ENCODE assay signal across 9 mouse cellular contexts in genomic region chr14:105896791-105897568, GRCm38 (mm10). TPM values are rescaled to one million over a fixed set of nuclear protein-coding genes. Genes with fewer than 3 reads are reported as not detected.
A peak's percentile ranks its signal among the peaks of the same experiment; 100 is the strongest.
DNase-seq lines count a peak whose midpoint lies in the region; ATAC-seq and TF ChIP-seq lines count a peak whose summit lies in the region.
"Had no signal": no experiment of that assay in that cellular context is flagged by ENCODE, and none has a peak within 500 bp of the region (broad histone marks: within the 10 kb centered on the region; RNA-seq: fewer than 3 reads in every experiment).

Spry2 (minus strand) TSS chr14:105896819.

- peak within 1 kb of the TSS; percentile 77 for H3K4me3 ChIP-seq in bone marrow, adult 2 months (replicated peaks; ENCODE audit: control insufficient read depth, low read depth, low read length)
- peak within 1 kb of the TSS; percentile 80 for H3K4me3 ChIP-seq in embryonic facial prominence, embryonic 15.5 days (replicated peaks)
- H3K4me3 ChIP-seq in heart, embryonic 11.5 days (ENCODE audit: low read depth, low read length): peak within 1 kb of the TSS; percentile 91
- H3K4me3 ChIP-seq in kidney, postnatal 0 days (replicated peaks; ENCODE audit: low read depth, low read length): peak within 1 kb of the TSS; percentile 97
- H3K4me3 ChIP-seq in liver, adult 2 months (ENCODE audit: insufficient read depth, low read depth, low read length): peak within 1 kb of the TSS; percentile 70
- H3K4me3 ChIP-seq in myocyte: peak within 1 kb of the TSS; percentile 97
- peak within 1 kb of the TSS; percentile 81 for H3K4me3 ChIP-seq in stomach, embryonic 14.5 days (ENCODE audit: low read depth, low read length)

- peak within 1 kb of the TSS; percentile 88 for H3K9ac ChIP-seq in embryonic facial prominence, embryonic 15.5 days
- H3K9ac ChIP-seq in heart, embryonic 11.5 days (ENCODE audit: low read depth, low read length): peak within 1 kb of the TSS; percentile 96
- peak within 1 kb of the TSS; percentile 96 for H3K9ac ChIP-seq in kidney, postnatal 0 days (ENCODE audit: low read depth, low read length)
- peak within 1 kb of the TSS; percentile 57 for H3K9ac ChIP-seq in liver, adult 2 months (ENCODE audit: low read depth, low read length)
- peak within 1 kb of the TSS; percentile 90 for H3K9ac ChIP-seq in stomach, embryonic 14.5 days (replicated peaks; ENCODE audit: low read depth, low read length)

- peak; percentile 95 for ATAC-seq in embryonic facial prominence, embryonic 15.5 days (ENCODE audit: insufficient number of reproducible peaks, low FRiP score, low TSS enrichment, low read depth)
- peak; percentile 87 for ATAC-seq in heart, embryonic 11.5 days (replicated peaks; ENCODE audit: insufficient number of reproducible peaks, low FRiP score, low TSS enrichment)
- peak; percentile 92 for ATAC-seq in kidney, postnatal 0 days (replicated peaks; ENCODE audit: low FRiP score, low read depth)
- ATAC-seq in stomach, embryonic 14.5 days (ENCODE audit: insufficient number of reproducible peaks, insufficient read depth, low FRiP score, low read depth): peak; percentile 93

- WGBS in bone marrow, adult 2 months: under 1% methylated on average over 73 of the region's 89 CpGs
- under 1% methylated on average over 72 of the region's 89 CpGs for WGBS in embryonic facial prominence, embryonic 15.5 days
- WGBS in heart, embryonic 11.5 days (ENCODE audit: insufficient replicate concordance): under 1% methylated on average over 63 of the region's 89 CpGs
- under 1% methylated on average over 71 of the region's 89 CpGs for WGBS in kidney, postnatal 0 days
- under 1% methylated on average over 74 of the region's 89 CpGs for WGBS in liver, adult 2 months
- WGBS in stomach, embryonic 14.5 days: under 1% methylated on average over 66 of the region's 89 CpGs

- TF ChIP-seq POLR2A in bone marrow, adult 2 months (IDR thresholded peaks at IDR 0.05; ENCODE audit: borderline replicate concordance, control insufficient read depth, low read depth, low read length): peak; percentile 58; the same call in 1 of the 2 replicates
- 0 out of 2 replicates have a peak, but pooled peaks have one; percentile 17 for TF ChIP-seq POLR2A in liver, adult 2 months (IDR thresholded peaks at IDR 0.05; ENCODE audit: extremely low read depth, insufficient read depth, low read length)
- peak; percentile 85 for TF ChIP-seq POLR2A in myocyte (IDR thresholded peaks at IDR 0.05; ENCODE audit: insufficient read length, low read depth)

- TF ChIP-seq CTCF in bone marrow, adult 2 months (IDR thresholded peaks at IDR 0.05; ENCODE audit: control insufficient read depth, insufficient read depth, low read length): no peak
- TF ChIP-seq CTCF in kidney, postnatal 0 days (IDR thresholded peaks at IDR 0.05; ENCODE audit: low read depth): 0 out of 2 replicates have a peak, but pooled peaks have one; percentile 18
- no peak for TF ChIP-seq CTCF in liver, adult 2 months (IDR thresholded peaks at IDR 0.05; ENCODE audit: low read depth, low read length)

- H3K27ac ChIP-seq in bone marrow, adult 2 months (ENCODE audit: control insufficient read depth, insufficient read depth, low read depth, low read length, poor library complexity): peak within 1 kb of the TSS; percentile 81
- H3K27ac ChIP-seq in embryonic facial prominence, embryonic 15.5 days (replicated peaks): peak within 1 kb of the TSS; percentile 100
- H3K27ac ChIP-seq in heart, embryonic 11.5 days (ENCODE audit: low read depth, low read length): peak within 1 kb of the TSS; percentile 100
- H3K27ac ChIP-seq in kidney, postnatal 0 days: peak within 1 kb of the TSS; percentile 99
- H3K27ac ChIP-seq in liver, adult 2 months (replicated peaks; ENCODE audit: insufficient read depth, low read depth, low read length): peak within 1 kb of the TSS; percentile 63
- peak within 1 kb of the TSS; percentile 99 for H3K27ac ChIP-seq in stomach, embryonic 14.5 days (ENCODE audit: low read length)

- no peaks in the 10 kb centered on the region for H3K79me2 ChIP-seq in liver, adult 2 months (ENCODE audit: control insufficient read depth, insufficient read depth, low read length)
- peaks cover 47% of the 10 kb centered on the region for H3K79me2 ChIP-seq in myocyte (ENCODE audit: control insufficient read depth, insufficient read depth)

- H3K4me1 ChIP-seq in bone marrow, adult 2 months (ENCODE audit: control insufficient read depth, insufficient read depth, low read length): no peaks in the 10 kb centered on the region; the same call in 1 of the 2 replicates
- H3K4me1 ChIP-seq in embryonic facial prominence, embryonic 15.5 days: peaks cover 17% of the 10 kb centered on the region
- H3K4me1 ChIP-seq in heart, embryonic 11.5 days (ENCODE audit: control insufficient read depth, insufficient read depth, low read length): peaks cover 15% of the 10 kb centered on the region
- peaks cover 11% of the 10 kb centered on the region; the same call in 1 of the 2 replicates for H3K4me1 ChIP-seq in kidney, postnatal 0 days (replicated peaks; ENCODE audit: insufficient read depth, low read length)
- peaks cover 3% of the 10 kb centered on the region for H3K4me1 ChIP-seq in liver, adult 2 months (ENCODE audit: control insufficient read depth, insufficient read depth, low read length)
- H3K4me1 ChIP-seq in stomach, embryonic 14.5 days (ENCODE audit: control insufficient read depth, insufficient read depth, low read length): peaks cover 6% of the 10 kb centered on the region

- H3K27me3 ChIP-seq in embryonic facial prominence, embryonic 15.5 days: no peaks in the 10 kb centered on the region
- H3K27me3 ChIP-seq in heart, embryonic 11.5 days (ENCODE audit: control insufficient read depth, insufficient read depth, low read length): no peaks in the 10 kb centered on the region
- no peaks in the 10 kb centered on the region for H3K27me3 ChIP-seq in kidney, postnatal 0 days (ENCODE audit: insufficient read depth, low read length)
- H3K27me3 ChIP-seq in liver, adult 2 months (ENCODE audit: control insufficient read depth, insufficient read depth, low read length): no peaks in the 10 kb centered on the region
- H3K27me3 ChIP-seq in myocyte (ENCODE audit: control insufficient read depth, insufficient read depth, insufficient read length): no peaks in the 10 kb centered on the region
- no peaks in the 10 kb centered on the region for H3K27me3 ChIP-seq in stomach, embryonic 14.5 days (ENCODE audit: control insufficient read depth, insufficient read depth, low read length)
- H3K27me3 ChIP-seq: CH12.LX had no signal

- DNase-seq in 3134 (ENCODE audit: extremely low read depth, insufficient read length, low spot score): peak; percentile 86
- peak; percentile 99 for DNase-seq in kidney, postnatal 0 days (ENCODE audit: low spot score)
- DNase-seq in liver, adult 2 months (ENCODE audit: extremely low read depth, low read depth, low spot score): peak; percentile 43

- no peaks in the 10 kb centered on the region for H3K9me3 ChIP-seq in embryonic facial prominence, embryonic 15.5 days (replicated peaks)
- H3K9me3 ChIP-seq in heart, embryonic 11.5 days (replicated peaks; ENCODE audit: control insufficient read depth, low read length): no peaks in the 10 kb centered on the region
- H3K9me3 ChIP-seq in kidney, postnatal 0 days (replicated peaks; ENCODE audit: low read length): no peaks in the 10 kb centered on the region
- no peaks in the 10 kb centered on the region for H3K9me3 ChIP-seq in stomach, embryonic 14.5 days (ENCODE audit: control insufficient read depth, low read depth, low read length)

- peak within 1 kb of the TSS; percentile 92 for H3ac ChIP-seq in myocyte (ENCODE audit: control insufficient read depth, insufficient read length)

- peak within 1 kb of the TSS; percentile 95 for H3K4me2 ChIP-seq in embryonic facial prominence, embryonic 15.5 days (replicated peaks)
- peak within 1 kb of the TSS; percentile 94 for H3K4me2 ChIP-seq in heart, embryonic 11.5 days
- peak within 1 kb of the TSS; percentile 88 for H3K4me2 ChIP-seq in kidney, postnatal 0 days (ENCODE audit: low read length)
- H3K4me2 ChIP-seq in myocyte (ENCODE audit: low read depth): peak within 1 kb of the TSS; percentile 43
- peak within 1 kb of the TSS; percentile 96 for H3K4me2 ChIP-seq in stomach, embryonic 14.5 days (replicated peaks; ENCODE audit: low read depth, low read length)

- no peaks in the 10 kb centered on the region for H3K36me3 ChIP-seq in embryonic facial prominence, embryonic 15.5 days
- H3K36me3 ChIP-seq in heart, embryonic 11.5 days (ENCODE audit: control insufficient read depth, insufficient read depth, low read length): 0 out of 2 replicates have a peak, but pooled peaks cover 3% of the 10 kb centered on the region
- H3K36me3 ChIP-seq in kidney, postnatal 0 days (ENCODE audit: insufficient read depth, low read length): peaks cover 9% of the 10 kb centered on the region; the same call in 1 of the 2 replicates
- no peaks in the 10 kb centered on the region for H3K36me3 ChIP-seq in liver, adult 2 months (ENCODE audit: control insufficient read depth, insufficient read depth, low read length)
- H3K36me3 ChIP-seq in myocyte (ENCODE audit: control insufficient read depth, insufficient read depth): no peaks in the 10 kb centered on the region
- H3K36me3 ChIP-seq in stomach, embryonic 14.5 days (ENCODE audit: control insufficient read depth, insufficient read depth, low read length): peaks cover 9% of the 10 kb centered on the region; the same call in 1 of the 2 replicates

TF ChIP-seq in myocyte, 11 proteins besides CTCF, POLR2A, EP300 and RAD21:
- TF ChIP-seq MYOG (IDR thresholded peaks at IDR 0.05; ENCODE audit: control insufficient read depth in 1 of 3, insufficient read depth in 1 of 3, insufficient read length in 2 of 3, low read depth in 2 of 3) (peak in 2 of 3 experiments; percentile 52 to 75), POLR2AphosphoS2 (IDR thresholded peaks at IDR 0.05; ENCODE audit: insufficient read length, low read depth) (peak; percentile 76), MYOD1 (IDR thresholded peaks at IDR 0.05; ENCODE audit: control insufficient read depth in 1 of 3, insufficient read length in 2 of 3, low read depth in 2 of 3) (peak in 2 of 3 experiments; percentile 72 to 81), SRF (IDR thresholded peaks at IDR 0.05; ENCODE audit: control insufficient read depth, insufficient read length, low read depth) (peak; percentile 16), MAX (IDR thresholded peaks at IDR 0.05; ENCODE audit: low read depth) (no peak), CEBPB (IDR thresholded peaks at IDR 0.05; ENCODE audit: insufficient read depth, poor library complexity, severe bottlenecking) (no peak)

RNA-seq across cellular contexts. Expression of gene Spry2, which starts in this region (rescaled TPM):
- polyA plus RNA-seq in bone marrow, adult 2 months (2011; ENCODE audit: insufficient read depth, insufficient read length, low replicate concordance, missing spikeins): 6.2 and 14.5 TPM in 2 replicates
- 53.2 and 53.7 TPM in 2 replicates for polyA plus RNA-seq in embryonic facial prominence, embryonic 15.5 days (2015; fragmentation: Nextera tagmentation; extraction: Ambion mirVana)
- 58.3 and 62.9 TPM in 2 replicates for polyA plus RNA-seq in heart, embryonic 11.5 days (2014; fragmentation: Nextera tagmentation; extraction: Ambion mirVana)
- polyA plus RNA-seq in kidney, postnatal 0 days (2015; fragmentation: Nextera tagmentation; extraction: Ambion mirVana): 85.5 and 91.0 TPM in 2 replicates
- 1.1 and 1.2 TPM in 2 replicates for total RNA-seq in liver, adult 2 months (2014; rRNA removed)
- 0.93 and 1.1 TPM in 2 replicates for polyA plus RNA-seq in liver, adult 2 months (2012; rRNA removed)
- polyA plus RNA-seq in myocyte (2012; fragmentation: generic; extraction: Trizol): 32.0 TPM
- polyA plus RNA-seq in stomach, embryonic 14.5 days (2014; fragmentation: Nextera tagmentation; extraction: Ambion mirVana): 65.1 and 65.5 TPM in 2 replicates
- total RNA-seq: CH12.LX had no signal

Comparison
In these comparisons a context has a peak if more than half of its experiments do, and no peak if none do; other contexts are left out.
1. Peak in every context shown above with its lines: DNase-seq, ATAC-seq, H3K4me3 ChIP-seq and H3K27ac ChIP-seq.
2. DNase-seq: peak in every context shown above with its lines; median percentile 99 in kidney, postnatal 0 days; 86 in 3134; 43 in liver, adult 2 months.
3. POLR2A ChIP-seq: peak in every context shown above with its lines; median percentile 85 in myocyte; 58 in bone marrow, adult 2 months; 17 in liver, adult 2 months.
4. H3K4me2 ChIP-seq: peak in every context shown above with its lines; median percentile 96 in stomach, embryonic 14.5 days; 95 in embryonic facial prominence, embryonic 15.5 days; 94 in heart, embryonic 11.5 days; 88 in kidney, postnatal 0 days; 43 in myocyte.